Mouse (Mus musculus): Measurements from ENCODE around the gene Hspa1l.

- TF ChIP-seq CTCF (IDR thresholded peaks at IDR 0.05 in 2 of 3, conservative IDR thresholded peaks at IDR 0.05 in 1 of 3; ENCODE audit: control insufficient read depth in 1 of 3, insufficient read depth in 1 of 3, low read depth in 2 of 3, low read length in 3 of 3, poor library complexity in 1 of 3, severe bottlenecking in 1 of 3): no peak
- TF ChIP-seq ZNF384 (IDR thresholded peaks at IDR 0.05; ENCODE audit: low read depth, low read length): no peak
- no peak for TF ChIP-seq POLR2A (IDR thresholded peaks at IDR 0.05; ENCODE audit: control insufficient read depth in 1 of 2, insufficient read depth in 1 of 2, low read depth in 1 of 2, low read length in 2 of 2, poor library complexity in 1 of 2)
- TF ChIP-seq SIN3A (IDR thresholded peaks at IDR 0.05; ENCODE audit: low read length): no peak
- TF ChIP-seq ZMIZ1 (IDR thresholded peaks at IDR 0.05; ENCODE audit: low read depth, low read length): no peak
- TF ChIP-seq GATA1 (IDR thresholded peaks at IDR 0.05; ENCODE audit: low read depth, low read length): no peak
- TF ChIP-seq E2F4 (IDR thresholded peaks at IDR 0.05; ENCODE audit: borderline replicate concordance, low read depth, low read length): no peak
- TF ChIP-seq USF1 (IDR thresholded peaks at IDR 0.05; ENCODE audit: low read depth, low read length): no peak
- TF ChIP-seq NRF1 (IDR thresholded peaks at IDR 0.05; ENCODE audit: insufficient read depth, low read depth, low read length, poor library complexity, severe bottlenecking): no peak
- TF ChIP-seq MAFK (IDR thresholded peaks at IDR 0.05; ENCODE audit: borderline replicate concordance, low read depth, low read length): no peak
- no peak for TF ChIP-seq ETS1 (IDR thresholded peaks at IDR 0.05; ENCODE audit: low read depth, low read length)
- TF ChIP-seq TBP (IDR thresholded peaks at IDR 0.05; ENCODE audit: low read depth, low read length): no peak
- TF ChIP-seq MYC (IDR thresholded peaks at IDR 0.05; ENCODE audit: low read depth, low read length): no peak
- no peak for TF ChIP-seq UBTF (IDR thresholded peaks at IDR 0.05; ENCODE audit: borderline replicate concordance, insufficient read depth, low read depth, low read length)
Measured at GRCm38 (mm10) chr17:34927306-34928019, 45.0 kb upstream of the Hspa1l start.

All from MEL (cell line).